Mouse (Mus musculus) layer of hippocampus, postnatal 25 days (tissue): ENCODE data around the gene Dnajb8. TPM values are rescaled to one million over a fixed set of nuclear protein-coding genes. Genes with fewer than 3 reads are reported as not detected.
A peak's percentile ranks its signal among the peaks of the same experiment; 100 is the strongest.

Experiments
- DNase-seq, 2 experiments: peaks; one replicate each; pipeline ENCODE4 v3.0.0; 2022; ENCODE audit warnings: mixed read lengths in 2 of 2, low spot score in 1 of 2; ENCODE audit errors: extremely low spot score in 1 of 2
- total RNA-seq, 2 experiments: library from RNA; stranded (reverse); gene quantifications; 2 replicates each; pipeline ENCODE4 v1.2.3; 2021

Gene Dnajb8
- total RNA-seq, 2 experiments from 2014 or later = not detected

DNA sequence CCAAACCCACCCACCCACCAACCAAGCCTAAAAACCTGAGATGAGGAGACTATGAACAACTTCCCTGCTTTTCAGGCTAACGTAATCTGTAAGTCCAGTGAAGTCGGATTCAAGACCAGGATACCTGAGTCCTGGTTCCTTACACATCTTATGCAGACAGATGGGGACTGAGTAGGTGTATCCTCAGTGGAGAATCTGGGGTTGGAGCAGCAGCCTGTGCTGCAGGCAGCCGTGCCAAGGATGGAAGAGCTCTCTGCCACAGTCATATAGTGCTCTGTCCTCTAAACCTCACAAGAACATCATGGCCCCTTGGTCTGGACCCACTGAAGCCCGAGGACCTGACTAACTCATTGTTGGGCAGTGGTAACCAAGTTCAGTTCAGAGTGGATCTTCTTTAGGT is 55.2 kb downstream of the Dnajb8 start:
- no peak for DNase-seq

- DNase-seq = no peak
Measured at GRCm38 (mm10) chr6:88278141-88278540, 56.1 kb downstream of the Dnajb8 start.

- DNase-seq = peak; percentile 9
Measured at GRCm38 (mm10) chr6:88290129-88290766, 68.2 kb downstream of the Dnajb8 start.

GRCm38 (mm10) chr6:88292274-88292909 is 70.3 kb downstream of the Dnajb8 start:
- DNase-seq = no peak

- no peak for DNase-seq
Measured at GRCm38 (mm10) chr6:88299491-88299890, 77.4 kb downstream of the Dnajb8 start.

DNA sequence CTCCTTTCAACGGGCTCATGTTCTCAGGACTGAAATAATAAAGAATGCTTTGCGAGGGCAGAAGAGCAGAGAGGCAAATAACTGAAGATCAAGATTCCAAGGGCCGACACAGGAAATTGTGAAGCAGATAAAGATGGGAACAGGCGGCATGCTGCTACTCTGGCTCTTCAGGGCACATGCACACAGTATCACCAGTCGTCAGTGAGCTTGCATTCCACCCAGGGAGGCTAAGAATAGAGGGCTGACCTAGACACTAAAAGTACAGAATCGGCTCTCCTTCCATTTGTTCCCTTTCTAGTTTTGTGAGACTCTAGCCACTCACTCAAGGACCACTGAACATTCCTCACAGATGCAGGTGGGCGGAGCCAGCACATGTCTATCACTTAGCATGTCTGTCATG is 79.2 kb downstream of the Dnajb8 start:
- no peak for DNase-seq

Other genes starting within 250 kb of the Dnajb8 start
- 10 to 100 TPM; 74.7 to 76.2 TPM for gene H1fx, start 240.6 kb upstream of the Dnajb8 start, total RNA-seq
- 100 to 1,000 TPM; 327 to 360 TPM for gene Rab7, start 177.0 kb upstream of the Dnajb8 start, total RNA-seq
- 100 to 1,000 TPM; 166 to 175 TPM for gene Rpn1, start 137.8 kb upstream of the Dnajb8 start, total RNA-seq
- gene Gata2, start 28.4 kb upstream of the Dnajb8 start, total RNA-seq = 1 to 10 TPM; 4.7 to 6.2 TPM
- gene Eefsec, start 224.3 kb downstream of the Dnajb8 start, total RNA-seq = 10 to 100 TPM; 23.0 to 23.2 TPM
- gene Ruvbl1, start 243.1 kb downstream of the Dnajb8 start, total RNA-seq = 10 to 100 TPM; 38.8 to 44.4 TPM